Mouse (Mus musculus) cerebellum, postnatal 4 days (tissue): ENCODE data around the gene Pbld2.
A peak's percentile ranks its signal among the peaks of the same experiment; 100 is the strongest.

ENCODE experiments used
- DNase-seq, 2 experiments: peaks; one replicate each; pipeline ENCODE4 v3.0.0; 2022; ENCODE audit warnings: low spot score in 2 of 2, mixed read lengths in 1 of 2

Gene Pbld2

GRCm38 (mm10) chr10:63023749-63024579 is at the start of gene Pbld2, which contains the start of gene Hnrnph3:
Gene Pbld2 (plus strand): TSS chr10:63024315.
Gene Hnrnph3 (minus strand): TSS chr10:63024217.
- peak; percentile 98 to 99 for DNase-seq

- no peak for DNase-seq
These were observed 44.5 kb upstream of the Pbld2 start for GRCm38 (mm10) chr10:62979667-62980038.

DNA sequence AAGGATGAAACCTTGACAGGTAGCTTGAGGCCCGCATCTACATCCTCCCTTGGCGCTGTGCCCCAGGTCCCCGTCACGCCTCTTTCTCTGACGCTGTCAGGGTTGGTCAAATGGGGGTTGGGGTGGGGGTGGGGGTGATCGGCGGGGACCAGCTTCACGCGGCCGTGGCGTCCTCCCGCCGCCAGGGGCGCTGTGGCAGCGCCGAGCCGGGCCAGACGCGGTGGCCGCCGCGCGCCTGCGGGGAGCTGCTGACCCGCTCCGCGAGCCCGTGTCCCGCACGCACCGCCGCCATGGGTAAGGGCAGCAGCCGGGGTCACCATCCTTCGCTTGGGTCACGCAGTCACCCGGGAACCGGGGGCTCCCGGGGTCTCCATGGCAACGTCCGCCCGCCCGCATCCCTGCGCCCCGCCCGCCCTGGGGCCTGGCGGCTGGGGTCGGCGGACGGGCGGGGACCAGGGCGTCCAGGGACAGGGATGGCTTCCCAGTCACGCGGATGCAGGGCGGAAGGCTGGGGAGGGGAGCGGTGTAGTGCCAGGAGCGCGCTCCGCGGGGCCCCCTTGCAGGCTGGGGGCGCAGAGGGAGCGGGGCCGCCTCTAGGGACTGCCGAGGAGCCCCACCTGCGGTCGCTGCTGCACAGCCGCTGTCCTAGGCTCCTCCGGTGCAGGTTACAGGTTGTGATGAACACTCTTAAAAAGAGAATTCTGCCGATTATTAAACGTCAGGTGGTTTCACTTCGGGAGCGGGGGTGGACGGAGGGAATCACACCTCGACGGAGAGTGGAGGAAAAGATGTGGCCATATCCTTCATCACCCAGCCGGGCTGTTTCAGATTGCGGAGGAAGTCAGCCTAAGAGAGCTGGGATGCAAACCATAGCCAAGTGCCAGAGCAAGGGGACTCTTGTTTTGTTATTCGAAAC is 43.8 kb upstream of the Pbld2 start, which contains the start of gene Rufy2:
Gene Rufy2 (plus strand): TSS at position 185 of the 916 bp plus-strand sequence.
- peak; percentile 82 to 95 for DNase-seq

DNA sequence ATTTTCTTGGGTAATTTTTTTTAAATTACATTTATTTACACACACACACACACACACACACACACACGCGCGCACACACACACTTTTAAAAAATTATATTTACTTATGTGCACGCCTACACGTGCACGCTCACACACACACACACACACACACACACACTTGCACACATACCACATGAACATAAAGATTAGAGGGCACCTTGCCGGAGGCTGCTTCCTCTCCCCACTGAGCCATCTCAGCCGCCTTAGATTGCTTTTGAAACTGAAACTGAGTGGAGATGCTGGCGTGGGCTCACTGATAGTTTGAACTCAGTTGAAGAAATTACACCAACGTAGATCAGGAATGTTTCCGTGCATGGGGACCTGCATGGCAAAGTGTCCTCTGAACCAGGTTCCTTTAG is 40.0 kb upstream of the Pbld2 start:
- no peak for DNase-seq

GRCm38 (mm10) chr10:62984495-62984894 is 39.6 kb upstream of the Pbld2 start:
- no peak for DNase-seq

- peak; percentile 46 for DNase-seq
These were observed 36.8 kb upstream of the Pbld2 start for GRCm38 (mm10) chr10:62987341-62987740.

- DNase-seq, result no peak
These were observed 33.5 kb upstream of the Pbld2 start for GRCm38 (mm10) chr10:62990636-62991035.

DNA sequence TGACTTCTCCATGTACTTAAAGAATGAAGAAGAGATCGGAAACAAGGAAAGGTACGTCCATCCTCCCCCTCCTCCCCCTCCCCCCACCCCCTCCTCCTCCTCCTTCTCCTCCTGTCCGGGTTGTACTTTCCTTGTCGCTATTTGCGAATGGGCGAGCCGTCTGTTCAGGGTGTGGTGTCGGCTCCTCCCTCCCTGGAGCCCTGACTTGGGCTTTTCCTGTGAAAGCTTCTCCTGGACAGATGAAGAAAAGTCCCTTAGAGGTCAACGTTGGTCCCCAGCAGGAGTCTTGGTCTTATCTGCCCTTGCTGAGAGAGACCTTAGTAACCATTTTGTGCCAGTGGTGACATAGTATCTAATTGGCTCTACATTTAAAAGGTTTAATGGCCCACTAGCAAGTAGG is 30.1 kb upstream of the Pbld2 start:
- no peak for DNase-seq

DNA sequence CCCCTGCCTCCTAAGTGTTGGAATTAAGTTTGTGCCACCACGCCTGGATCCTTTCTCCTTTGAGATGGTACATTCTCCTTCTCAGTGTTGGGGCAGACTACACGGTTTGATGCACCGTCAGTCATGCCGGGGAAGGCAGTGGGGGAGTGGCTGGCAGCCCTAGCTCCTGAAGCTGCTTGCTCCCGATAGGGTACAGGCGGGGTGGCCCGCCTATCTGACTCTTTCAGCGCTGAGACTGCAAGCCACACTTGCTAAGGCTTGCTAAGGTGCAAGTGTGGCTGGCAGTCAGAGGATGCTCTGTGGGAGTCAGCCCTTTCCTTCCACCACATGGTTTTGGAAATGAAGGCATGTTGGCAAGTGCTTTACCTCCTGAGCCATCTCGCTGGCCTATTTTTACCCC is 23.5 kb upstream of the Pbld2 start:
- DNase-seq, result no peak

GRCm38 (mm10) chr10:63003252-63003651 is 20.9 kb upstream of the Pbld2 start:
- DNase-seq, result no peak

GRCm38 (mm10) chr10:63004556-63004955 is 19.6 kb upstream of the Pbld2 start:
- DNase-seq, result no peak

DNA sequence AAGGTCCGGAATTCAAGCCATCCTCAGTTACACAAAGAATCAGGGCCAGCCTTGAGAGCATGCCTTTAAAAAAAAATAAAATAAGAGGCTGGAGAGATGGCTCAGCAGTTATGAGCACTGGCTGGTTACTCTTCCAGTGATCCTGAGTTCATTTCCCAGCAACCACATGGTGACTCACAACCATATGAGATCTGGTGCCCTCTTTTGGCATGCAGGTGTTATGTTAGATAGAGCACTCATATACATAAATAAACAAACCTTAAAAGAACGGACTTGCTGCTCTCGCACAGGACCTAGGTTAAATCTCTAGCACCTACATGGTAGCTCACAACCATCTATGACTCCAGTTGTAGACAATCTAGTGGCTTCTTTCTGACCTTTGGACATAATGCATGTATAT is 15.9 kb upstream of the Pbld2 start:
- DNase-seq, result no peak

GRCm38 (mm10) chr10:63010268-63010667 is 13.8 kb upstream of the Pbld2 start:
- DNase-seq, result no peak

- DNase-seq, result no peak
These were observed 12.6 kb upstream of the Pbld2 start for GRCm38 (mm10) chr10:63011556-63011955.

- DNase-seq, result no peak
These were observed 10.6 kb upstream of the Pbld2 start for GRCm38 (mm10) chr10:63013476-63013875.

GRCm38 (mm10) chr10:63014168-63014567 is 9.9 kb upstream of the Pbld2 start:
- no peak for DNase-seq

DNA sequence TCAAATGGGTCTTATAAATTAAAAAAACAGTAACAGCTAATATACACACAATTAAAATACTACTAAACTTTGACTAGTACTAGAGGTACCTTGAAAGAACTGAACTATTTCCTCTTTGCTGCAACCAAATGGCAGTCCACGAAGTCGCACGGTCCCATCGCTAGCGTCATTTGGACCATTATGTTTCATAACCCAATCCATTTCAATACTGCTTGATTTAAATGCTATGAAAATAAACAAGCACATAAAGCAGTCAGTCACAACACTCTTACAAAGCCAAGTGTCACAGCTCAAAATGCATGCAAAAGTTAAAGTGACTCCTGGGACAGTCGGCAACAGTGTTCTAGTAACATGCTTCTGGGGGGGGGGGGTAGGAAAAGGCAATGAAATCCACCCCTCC is 4.8 kb upstream of the Pbld2 start:
- DNase-seq, result no peak

DNA sequence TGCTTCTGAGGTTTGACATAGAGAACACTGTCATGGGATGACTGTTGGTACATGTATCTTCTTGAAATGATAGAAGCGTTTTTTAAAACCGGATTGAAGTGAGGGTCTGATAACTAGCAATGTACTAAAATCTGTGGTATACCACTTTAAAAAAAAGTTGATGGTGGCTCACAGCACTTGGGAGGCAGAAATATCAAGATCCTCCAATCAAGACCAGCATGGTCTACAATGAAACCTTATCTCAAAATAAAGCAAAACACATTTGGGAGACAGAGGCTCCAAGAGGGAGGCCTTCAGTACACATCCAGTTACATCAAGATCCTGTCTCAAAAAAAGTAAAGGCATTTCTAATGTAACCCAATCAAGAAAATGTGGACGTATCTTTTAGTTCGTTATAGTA is 2.4 kb upstream of the Pbld2 start:
- DNase-seq, result no peak

GRCm38 (mm10) chr10:63022541-63023120 is 1.5 kb upstream of the Pbld2 start:
- DNase-seq, result no peak

DNA sequence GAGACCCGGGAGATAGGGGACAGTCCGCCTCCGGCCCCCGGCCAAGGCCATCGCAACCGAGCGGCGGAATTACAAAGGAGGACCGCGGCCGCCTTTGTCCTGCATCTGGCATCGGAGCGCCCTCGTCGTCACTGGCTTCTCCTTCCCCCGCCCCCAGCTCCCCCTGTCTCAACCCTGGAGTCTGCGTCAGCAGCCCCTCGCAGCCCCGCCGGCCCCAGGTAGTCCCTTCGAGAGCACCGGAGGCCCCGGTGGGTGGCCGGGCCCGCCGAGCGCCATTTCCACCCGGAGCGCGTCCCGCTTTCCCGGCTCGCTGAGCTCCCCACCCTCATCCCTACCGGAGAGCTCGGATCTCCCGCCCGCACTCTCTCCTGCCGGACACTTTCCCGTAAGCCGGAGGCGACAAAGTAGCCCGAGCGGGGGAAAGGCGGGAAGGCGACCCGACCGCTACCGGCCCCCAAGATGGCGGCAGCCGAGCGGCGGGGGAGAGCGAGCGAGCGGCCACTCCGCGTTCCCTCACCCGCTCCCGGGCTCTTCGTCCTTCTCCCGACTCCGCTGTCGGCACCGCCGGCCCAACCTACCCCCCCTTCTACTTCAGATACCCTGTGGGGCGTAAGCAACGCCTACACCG is 880 bp upstream of the Pbld2 start:
- DNase-seq, result peak; percentile 46 to 73

GRCm38 (mm10) chr10:63024580-63024910 is 430 bp downstream of the Pbld2 start:
- DNase-seq, result peak; percentile 27 to 64

- DNase-seq, result no peak
These were observed 901 bp downstream of the Pbld2 start for GRCm38 (mm10) chr10:63025016-63025415.
